In the genomic region with DNA sequence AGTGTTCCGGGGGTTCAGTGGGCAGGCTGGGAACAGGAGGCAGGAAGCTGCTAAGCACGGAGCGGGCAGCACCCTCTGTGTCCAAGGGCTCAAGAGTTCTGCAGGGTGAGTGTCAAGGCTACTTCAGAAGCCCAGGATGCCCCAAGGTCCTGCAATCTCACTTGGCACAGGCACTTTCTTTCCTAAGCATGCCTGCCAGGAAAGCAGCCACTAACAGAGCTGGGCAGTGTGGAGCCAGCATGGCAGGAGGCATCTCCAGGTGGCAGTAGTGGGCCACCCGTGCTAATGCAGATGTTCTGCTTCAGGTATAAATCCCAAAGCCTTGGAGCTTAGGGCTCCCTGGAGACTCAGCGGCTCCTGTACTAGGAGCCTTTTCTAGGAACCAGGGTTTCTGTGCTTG, we compare ENCODE assay signal across 7 mouse cellular contexts. TPM values are rescaled to one million over a fixed set of nuclear protein-coding genes. Genes with fewer than 3 reads are reported as not detected.
A peak's percentile ranks its signal among the peaks of the same experiment; 100 is the strongest.
DNase-seq lines count a peak whose midpoint lies in the region; TF ChIP-seq lines count a peak whose summit lies in the region.

No protein-coding gene starts in this region.

- DNase-seq in left cerebral cortex, adult 2 months (ENCODE audit: extremely low spot score in 1 of 2, low spot score in 2 of 2): no peak
- DNase-seq in left cerebral cortex, postnatal 4 days: no peak
- peak; percentile 57 for DNase-seq in MN1 (ENCODE audit: low spot score)
- DNase-seq in brain, adult 2 months (ENCODE audit: low read depth, low spot score): peak; percentile 66
- peak; percentile 61 for DNase-seq in lung, postnatal 10 days
- DNase-seq in gastrocnemius, postnatal 14 days: no peak
- DNase-seq in layer of hippocampus, postnatal 25 days (ENCODE audit: extremely low spot score in 1 of 2, low spot score in 1 of 2): no peak

- intact Hi-C loops in left cerebral cortex, adult 2 months (cut with DNase I): loop anchor here (2.0 kb wide), 1 partner anchor 41 kb away; no protein-coding TSS in a partner anchor
- intact Hi-C loops in left cerebral cortex, postnatal 4 days (cut with DNase I): no loop called here
- intact Hi-C loops in gastrocnemius, postnatal 14 days (cut with DNase I; ENCODE audit: low total_unique reads): loop anchor here (5.0 kb wide), 1 partner anchor 42 kb away; no protein-coding TSS in a partner anchor

- H3K4me3 ChIP-seq in left cerebral cortex, adult 2 months: no peak overlapping the region

- no peak overlapping the region for H3K27ac ChIP-seq in left cerebral cortex, adult 2 months

- TF ChIP-seq CTCF in left cerebral cortex, adult 2 months (IDR thresholded peaks at IDR 0.05): peak; percentile 52

RNA-seq across cellular contexts. Expression of gene Slc48a1, which starts 31.6 kb away (rescaled TPM):
- 100 to 1,000 TPM; 157 to 161 TPM for total RNA-seq in left cerebral cortex, adult 2 months (2021)
- total RNA-seq in left cerebral cortex, postnatal 4 days (2021): 10 to 100 TPM; 81.8 to 84.6 TPM
- total RNA-seq in gastrocnemius, postnatal 14 days (2021): 10 to 100 TPM; 39.9 to 40.3 TPM
- 100 to 1,000 TPM; 151 to 169 TPM for total RNA-seq in layer of hippocampus, postnatal 25 days (2021)

RNA-seq across cellular contexts. Expression of gene Hdac7, which starts 34.4 kb away (rescaled TPM):
- 10 to 100 TPM; 38.4 to 41.6 TPM for total RNA-seq in left cerebral cortex, adult 2 months (2021)
- total RNA-seq in left cerebral cortex, postnatal 4 days (2021): 10 to 100 TPM; 41.0 to 41.3 TPM
- total RNA-seq in gastrocnemius, postnatal 14 days (2021): 10 to 100 TPM; 18.2 to 23.3 TPM
- 10 to 100 TPM; 15.6 to 30.1 TPM for total RNA-seq in layer of hippocampus, postnatal 25 days (2021)

RNA-seq across cellular contexts. Expression of gene Rapgef3, which starts 42.2 kb away (rescaled TPM):
- total RNA-seq in left cerebral cortex, adult 2 months (2021): 10 to 100 TPM; 46.5 to 50.4 TPM
- total RNA-seq in left cerebral cortex, postnatal 4 days (2021): 10 to 100 TPM; 21.2 to 24.2 TPM
- 1 to 10 TPM; 6.2 to 9.7 TPM for total RNA-seq in gastrocnemius, postnatal 14 days (2021)
- total RNA-seq in layer of hippocampus, postnatal 25 days (2021): 10 to 100 TPM; 36.3 to 40.3 TPM

Comparison
In these comparisons a context has a peak if more than half of its experiments do, and no peak if none do; other contexts are left out.
1. DNase-seq: peak in MN1 (single experiment), brain, adult 2 months (single experiment) and lung, postnatal 10 days (single experiment); none in left cerebral cortex, adult 2 months (0 of 2), left cerebral cortex, postnatal 4 days (single experiment), gastrocnemius, postnatal 14 days (single experiment) and layer of hippocampus, postnatal 25 days (0 of 2).